Mouse (Mus musculus) limb, embryonic 14.5 days (tissue): ENCODE results near the gene Lcp2. TPM values are rescaled to one million over a fixed set of nuclear protein-coding genes. Genes with fewer than 3 reads are reported as not detected.

Experiments used
- ATAC-seq: fragments of 200-750 bp; cut with Nextera tagmentation; 2 replicates; pipeline ENCODE4 v1.8.0; 2017; ENCODE audit warnings: low read depth, moderate number of reproducible peaks, moderate TSS enrichment; ENCODE audit not compliant: low FRiP score
- DNase-seq: peaks from one replicate; pipeline ENCODE4 v3.0.0-alpha.2; 2015; ENCODE audit warnings: low spot score
- H3K27ac ChIP-seq: fragments of 300-500 bp; sonication (generic); replicated peaks from 2 replicates; pipeline ENCODE4 v1.5.1; 2014; ENCODE audit warnings: low read depth, mild to moderate bottlenecking, low read length, moderate library complexity, mixed read lengths
- H3K27me3 ChIP-seq: fragments of 300-500 bp; sonication (generic); 2 replicates; pipeline ENCODE4 v1.6.1; 2014; ENCODE audit warnings: low read length, mixed read lengths; ENCODE audit not compliant: control insufficient read depth, insufficient read depth
- H3K36me3 ChIP-seq: fragments of 300-500 bp; sonication (generic); 2 replicates; pipeline ENCODE4 v1.6.1; 2014; ENCODE audit warnings: mild to moderate bottlenecking, low read length, moderate library complexity, mixed read lengths; ENCODE audit not compliant: control insufficient read depth, insufficient read depth
- H3K4me1 ChIP-seq: fragments of 300-500 bp; sonication (generic); 2 replicates; pipeline ENCODE4 v1.6.1; 2014; ENCODE audit warnings: antibody characterized with exemption, low read length, mixed read lengths; ENCODE audit not compliant: control insufficient read depth, insufficient read depth
- H3K4me2 ChIP-seq: fragments of 300-500 bp; sonication (generic); replicated peaks from 2 replicates; pipeline ENCODE4 v1.6.1; 2014; ENCODE audit warnings: low read depth, mild to moderate bottlenecking, low read length, moderate library complexity; ENCODE audit not compliant: severe bottlenecking
- H3K4me3 ChIP-seq: fragments of 300-500 bp; sonication (generic); replicated peaks from 2 replicates; pipeline ENCODE4 v1.5.1; 2014; ENCODE audit warnings: low read length
- H3K9ac ChIP-seq: fragments of 300-500 bp; sonication (generic); 2 replicates; pipeline ENCODE4 v1.6.1; 2014; ENCODE audit warnings: mild to moderate bottlenecking, low read depth, low read length, moderate library complexity; ENCODE audit not compliant: severe bottlenecking
- H3K9me3 ChIP-seq: fragments of 300-500 bp; sonication (generic); 2 replicates; pipeline ENCODE4 v1.6.1; 2016; ENCODE audit warnings: low read length; ENCODE audit not compliant: control insufficient read depth
- POLR2A ChIP-seq: fragments of 200-500 bp; IDR thresholded peaks from 2 replicates; pipeline ENCODE4 v1.8.0; 2012; ENCODE audit warnings: inconsistent platforms, mild to moderate bottlenecking, moderate library complexity, borderline replicate concordance; ENCODE audit not compliant: insufficient read depth, insufficient read length; ENCODE audit errors: extremely low read depth
- WGBS: fragments of 180-500 bp; shearing (Covaris S2); extraction: QIAGEN DNeasy Blood & Tissue Kit; methylation state at CpG from one replicate; pipeline ENCODE4 v1.1.7; 2014; 5-methylcytosine and 5-hydroxymethylcytosine counted together
- polyA plus RNA-seq, 2 experiments: library from polyadenylated mRNA; depleted of rRNA in 1 of 2; stranded (reverse) in 1 of 2; unstranded in 1 of 2; fragments of >200 nt; fragmentation: Nextera tagmentation in 1 of 2; extraction: Ambion mirVana in 1 of 2; gene quantifications; 2 replicates each; pipeline versions ENCODE4 v1.2.1 to v1.2.3; 2012 to 2014

Gene Lcp2
- 4.2 and 5.1 TPM in 2 replicates for polyA plus RNA-seq (2012; rRNA removed)
- polyA plus RNA-seq (2014; fragmentation: Nextera tagmentation; extraction: Ambion mirVana): 4.4 and 6.1 TPM in 2 replicates

DNA sequence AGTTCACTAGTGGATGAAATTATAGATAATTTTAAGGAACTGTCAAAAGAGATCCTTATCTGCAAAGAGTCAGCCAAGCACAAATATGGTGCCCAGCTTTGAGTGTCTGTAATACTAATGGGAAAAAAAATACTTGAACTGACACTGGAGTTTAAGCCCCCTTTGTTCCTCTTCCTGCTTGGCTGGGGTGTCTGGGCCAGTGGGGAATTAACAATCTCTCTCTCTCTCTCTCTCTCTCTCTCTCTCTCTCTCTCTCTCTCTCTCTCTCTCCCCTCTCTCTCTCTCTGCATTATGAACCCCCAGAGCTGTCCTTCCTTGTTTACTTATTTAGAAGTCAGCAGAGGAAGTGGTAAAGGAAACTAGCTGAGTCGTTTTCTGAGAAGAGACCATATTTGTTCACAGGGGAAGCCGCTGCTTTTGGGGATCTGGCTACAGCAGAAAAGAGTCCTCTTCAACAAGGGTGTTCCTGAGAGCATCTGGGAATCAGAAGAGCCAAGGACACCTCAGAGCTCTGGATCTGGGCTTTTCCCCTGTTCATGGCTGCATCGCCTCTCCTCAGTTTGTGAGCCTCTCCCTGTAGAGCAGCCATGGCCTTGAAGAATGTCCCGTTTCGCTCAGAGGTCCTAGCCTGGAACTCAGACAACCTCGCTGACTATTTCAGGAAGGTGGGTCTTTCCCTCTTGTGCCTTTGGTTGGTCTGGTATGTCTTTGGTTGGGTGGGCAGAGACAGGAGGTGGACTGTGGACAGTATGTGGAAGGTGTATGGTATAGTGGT lies at the start of gene Lcp2:
Gene Lcp2, plus strand, starts transcription at position 154 of the 775 bp plus-strand sequence.
- no peak within 1 kb of the TSS for H3K9ac ChIP-seq
- no peak within 1 kb of the TSS for H3K4me3 ChIP-seq
- H3K27me3 ChIP-seq: no peaks in the 10 kb centered on the region
- H3K9me3 ChIP-seq: no peaks in the 10 kb centered on the region
- no peak within 1 kb of the TSS for H3K4me2 ChIP-seq
- no peaks in the 10 kb centered on the region for H3K36me3 ChIP-seq
- H3K4me1 ChIP-seq: no peaks in the 10 kb centered on the region
- ATAC-seq (no peak), DNase-seq (no peak)
- TF ChIP-seq POLR2A: no peak
- no peak within 1 kb of the TSS; the same call in 1 of the 2 replicates for H3K27ac ChIP-seq
- whole genome bisulfite sequencing: 87% methylated on average over 6 of the region's 6 CpGs

GRCm38 (mm10) chr11:33998244-33998643 lies 48.5 kb upstream of the Lcp2 start:
- Histone ChIP-seq H3K27ac (no peak overlapping the region), H3K4me1 (no peaks in the 10 kb centered on the region), H3K27me3 (no peaks in the 10 kb centered on the region; the same call in 1 of the 2 replicates), H3K36me3 (no peaks in the 10 kb centered on the region), H3K4me3 (no peak overlapping the region), H3K9ac (no peak overlapping the region), H3K4me2 (no peak overlapping the region), H3K9me3 (no peaks in the 10 kb centered on the region)
- ATAC-seq: no peak
- 59% methylated on average over 10 of the region's 10 CpGs for WGBS
- DNase-seq: no peak
- no peak for TF ChIP-seq POLR2A

- no peak for TF ChIP-seq POLR2A
- Histone ChIP-seq H3K9ac (no peak overlapping the region), H3K27me3 (no peaks in the 10 kb centered on the region), H3K9me3 (no peaks in the 10 kb centered on the region), H3K4me2 (no peak overlapping the region), H3K4me1 (no peaks in the 10 kb centered on the region), H3K36me3 (no peaks in the 10 kb centered on the region), H3K27ac (no peak overlapping the region), H3K4me3 (no peak overlapping the region)
- no peak for ATAC-seq
- WGBS: 86% methylated on average over 3 of the region's 3 CpGs
- DNase-seq: no peak
Measured at GRCm38 (mm10) chr11:34000416-34000815, 46.3 kb upstream of the Lcp2 start.

- Histone ChIP-seq H3K27ac (no peak overlapping the region), H3K9ac (no peak overlapping the region), H3K4me2 (no peak overlapping the region), H3K4me1 (no peaks in the 10 kb centered on the region), H3K36me3 (no peaks in the 10 kb centered on the region), H3K27me3 (no peaks in the 10 kb centered on the region), H3K4me3 (no peak overlapping the region), H3K9me3 (no peaks in the 10 kb centered on the region)
- no peak for TF ChIP-seq POLR2A
- DNase-seq (peak; percentile 23), ATAC-seq (no peak)
- 12% methylated on average over 5 of the region's 5 CpGs for WGBS
Measured at GRCm38 (mm10) chr11:34001938-34002592, 44.7 kb upstream of the Lcp2 start.

- H3K27ac ChIP-seq: no peak overlapping the region
- no peaks in the 10 kb centered on the region for H3K27me3 ChIP-seq
- no peak for DNase-seq
- no peaks in the 10 kb centered on the region for H3K4me1 ChIP-seq
- 75% methylated on average over 5 of the region's 5 CpGs for WGBS
- H3K36me3 ChIP-seq: no peaks in the 10 kb centered on the region
- no peak overlapping the region for H3K9ac ChIP-seq
- TF ChIP-seq POLR2A: no peak
- H3K4me2 ChIP-seq: no peak overlapping the region
- no peaks in the 10 kb centered on the region for H3K9me3 ChIP-seq
- H3K4me3 ChIP-seq: no peak overlapping the region
- no peak for ATAC-seq
Measured at GRCm38 (mm10) chr11:34002593-34002965, 44.1 kb upstream of the Lcp2 start.
